Mouse (Mus musculus) Muller cell, postnatal 12 days (primary cell): Measurements from ENCODE around the gene Fam43b.

ENCODE experiments used
- DNase-seq: peaks from one replicate; pipeline ENCODE4 v3.0.0-alpha.2; 2015; ENCODE audit errors: inconsistent ontology term

Fam43b gene

DNA sequence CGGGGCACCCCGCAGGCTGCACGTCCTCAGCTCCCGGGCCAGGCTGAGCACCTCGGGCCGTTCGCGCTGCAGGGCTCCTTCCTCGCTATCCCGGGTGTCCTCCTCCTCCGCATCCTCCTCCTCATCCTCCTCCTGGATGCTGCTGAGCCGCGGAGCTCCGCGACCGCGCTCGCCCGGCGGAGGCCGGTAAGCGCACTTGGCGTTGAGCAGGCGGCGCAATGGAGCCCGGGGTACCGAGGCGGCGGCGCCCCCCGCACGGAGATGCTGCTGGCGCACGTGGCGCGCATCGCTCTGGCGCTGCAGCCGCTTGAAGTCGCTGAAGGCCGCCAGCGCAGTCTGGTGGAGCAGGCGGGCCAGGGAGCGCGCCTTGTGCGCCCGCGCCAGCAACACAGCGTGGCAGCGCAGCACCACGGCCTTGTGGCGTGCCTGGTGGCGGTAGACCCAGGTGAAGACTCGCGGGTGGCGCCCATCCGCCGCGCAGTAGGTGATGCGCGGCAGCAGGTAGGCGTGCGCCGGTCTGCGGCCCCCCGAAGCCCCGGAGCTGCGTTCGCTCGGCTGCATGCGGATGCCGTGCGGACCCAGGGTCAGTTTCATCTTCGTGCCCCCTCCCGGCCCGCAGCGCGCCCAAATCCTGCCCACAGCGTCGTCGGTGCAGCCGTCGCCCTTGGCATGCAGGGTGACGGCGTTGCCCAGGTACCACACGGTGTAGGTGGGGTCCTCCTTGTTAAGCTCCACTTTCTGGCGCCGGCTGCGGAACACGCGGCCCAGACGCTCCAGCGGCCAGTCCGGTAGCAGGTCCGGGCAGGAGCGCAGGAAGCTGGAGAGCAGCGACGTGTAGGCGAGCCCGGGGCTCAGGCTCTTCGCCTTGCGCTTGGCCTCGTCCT lies 999 bp downstream of the Fam43b start:
- no peak for DNase-seq

DNA sequence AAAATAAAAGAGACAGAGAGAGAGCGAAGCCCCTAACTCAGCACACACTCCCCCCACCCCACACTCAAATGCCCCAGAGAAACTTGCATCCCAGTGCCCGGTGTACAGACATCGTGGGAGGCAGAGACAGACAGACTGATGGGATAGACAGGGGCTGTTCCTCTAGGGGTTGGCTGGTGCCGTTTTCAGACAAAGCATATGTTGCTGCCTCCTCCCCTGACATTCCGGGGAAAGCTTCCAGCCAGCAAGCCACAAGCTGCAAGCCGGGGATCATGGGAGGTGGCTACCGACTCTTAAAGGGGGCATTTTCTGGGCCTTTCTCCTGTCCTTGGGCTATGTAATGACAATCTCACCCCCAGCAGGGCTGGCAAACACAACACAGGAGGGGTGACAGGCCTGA lies 2.6 kb downstream of the Fam43b start:
- no peak for DNase-seq

DNA sequence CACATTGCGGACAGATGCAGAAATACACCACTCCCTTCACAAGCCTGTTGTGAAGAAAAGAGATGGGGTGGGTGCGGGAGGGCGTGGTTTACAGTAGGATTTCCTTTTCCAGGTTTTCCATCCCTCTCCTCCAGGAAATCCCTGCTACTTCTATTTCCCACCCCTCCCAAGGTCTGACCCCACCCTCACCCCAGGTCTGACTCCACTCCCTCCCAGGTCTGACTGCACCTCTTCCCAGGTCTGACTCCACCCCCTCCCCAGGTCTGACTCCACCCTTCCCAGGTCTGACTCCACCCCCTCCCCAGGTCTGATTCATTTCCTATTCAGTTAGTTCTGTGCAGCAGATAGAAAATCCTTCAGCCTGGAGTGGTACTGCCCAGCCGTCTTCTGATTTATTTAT lies 12.5 kb downstream of the Fam43b start:
- no peak for DNase-seq

DNA sequence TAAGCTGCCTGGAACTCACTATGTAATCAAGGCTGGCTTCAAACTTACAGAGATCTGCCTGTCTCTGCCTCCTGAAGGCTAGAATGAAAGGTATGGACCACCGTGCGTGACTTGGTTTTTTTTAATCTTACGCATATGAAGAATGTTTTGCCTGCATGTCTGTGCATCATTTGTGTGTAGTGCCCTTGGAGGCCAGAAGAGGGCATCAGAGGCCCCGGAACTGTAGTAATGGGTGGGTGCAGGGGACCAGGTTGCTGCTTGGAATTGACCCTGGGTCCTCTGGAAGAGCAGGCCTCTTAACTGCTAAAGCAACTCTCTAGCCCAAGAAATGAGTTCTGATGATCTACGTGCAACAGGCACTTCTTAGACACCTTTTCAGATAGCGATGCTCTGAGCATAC lies 13.9 kb downstream of the Fam43b start:
- no peak for DNase-seq

DNA sequence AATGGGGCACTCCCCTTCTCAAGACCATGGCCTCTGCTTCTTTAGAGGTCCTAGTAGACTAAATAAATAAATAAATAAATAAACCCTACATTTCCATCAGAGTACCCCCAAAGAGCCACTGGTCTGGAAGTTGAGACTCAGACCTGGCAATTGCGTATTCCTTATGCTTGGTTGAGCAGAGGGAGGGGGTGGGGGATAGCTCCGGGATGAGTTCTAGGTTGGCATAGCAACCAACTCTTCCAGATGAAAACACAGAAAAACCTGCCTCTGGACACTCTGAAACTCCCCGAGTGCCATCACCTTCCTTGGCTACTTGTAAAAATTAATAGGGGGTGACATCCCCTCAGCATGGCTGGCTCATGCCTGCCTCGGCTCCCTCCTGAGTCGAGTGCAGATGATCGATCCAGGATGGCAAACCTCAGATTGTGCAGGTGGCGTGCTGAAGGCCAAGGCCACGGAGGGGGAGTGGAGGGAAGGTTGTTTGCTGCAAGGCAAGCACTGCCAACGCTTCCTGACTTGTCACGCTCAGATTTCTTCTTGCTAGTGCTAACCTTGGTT lies 16.1 kb downstream of the Fam43b start:
- DNase-seq: no peak

DNA sequence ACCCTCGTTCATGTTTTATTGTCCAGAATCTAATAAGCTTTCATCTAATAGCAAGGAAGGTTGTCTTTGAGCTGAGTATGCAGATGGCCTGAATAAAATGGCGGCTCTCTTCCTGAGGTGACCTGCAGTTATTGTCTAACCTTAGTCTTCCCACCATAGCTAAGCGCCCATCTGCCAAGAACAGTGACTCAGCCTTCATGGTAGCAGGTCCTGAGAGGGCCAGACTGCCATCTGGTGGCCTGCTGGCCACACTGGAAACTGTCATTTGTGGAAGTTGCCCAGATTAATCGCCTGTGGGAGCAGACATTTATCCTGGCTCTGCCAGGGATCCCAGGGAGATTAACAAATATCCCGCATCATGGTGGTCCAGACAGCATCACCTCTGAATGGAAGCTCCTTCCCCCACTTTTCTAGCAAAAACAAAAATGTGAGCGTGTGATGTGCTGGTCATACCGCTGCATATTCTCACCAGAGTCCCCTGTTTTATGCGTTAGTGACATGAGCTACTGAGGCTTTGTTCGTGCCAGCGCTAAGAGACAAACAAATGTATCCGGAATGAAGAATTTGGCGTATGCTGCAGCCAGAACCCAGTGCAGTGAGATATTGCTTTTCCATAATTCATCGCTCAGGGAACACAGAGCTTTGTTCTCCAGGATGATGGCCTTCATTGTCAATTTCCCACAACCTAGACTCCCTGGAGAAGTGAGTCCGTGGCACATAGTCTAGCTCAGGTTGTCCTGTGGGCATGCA lies 17.1 kb downstream of the Fam43b start:
- DNase-seq: peak; percentile 67

DNA sequence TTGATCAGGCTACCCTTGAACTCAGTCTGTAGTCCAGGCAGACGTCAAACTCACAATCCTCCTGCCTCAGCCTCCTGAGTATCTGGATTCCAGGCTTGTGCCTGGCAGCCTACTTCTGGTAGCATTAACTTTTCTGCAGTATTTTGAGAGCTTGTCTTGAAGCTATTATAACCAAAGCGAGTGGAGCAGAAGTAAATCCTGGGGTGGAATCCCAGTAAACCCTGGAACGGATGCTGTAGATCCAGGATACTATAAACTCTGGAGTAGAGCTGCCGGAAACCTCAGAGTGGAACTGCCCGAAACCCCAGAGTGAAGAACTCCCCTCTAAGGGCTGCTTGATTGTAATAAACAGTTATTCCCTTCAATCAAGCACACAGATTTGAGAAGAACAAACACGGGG lies 18.8 kb downstream of the Fam43b start:
- DNase-seq: no peak

DNA sequence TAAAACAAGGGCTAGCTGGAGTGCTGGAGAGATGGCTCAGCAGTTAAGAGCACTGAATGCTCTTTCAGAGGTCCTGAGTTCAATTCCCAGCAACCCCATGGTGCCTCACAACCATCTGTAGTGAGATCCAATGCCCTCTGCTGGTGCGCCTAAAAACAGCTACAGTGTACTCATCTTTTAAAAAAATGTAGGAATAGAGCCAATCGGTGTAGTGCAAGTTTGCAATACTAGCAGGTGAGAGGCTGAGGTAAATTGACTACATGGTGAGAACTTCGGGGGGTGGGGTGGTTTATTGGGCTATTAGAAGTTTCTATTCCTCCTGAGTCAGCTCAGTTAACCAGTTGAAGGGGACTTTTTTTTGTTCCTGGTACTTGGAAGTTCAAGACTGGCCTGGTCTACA lies 21.2 kb downstream of the Fam43b start:
- no peak for DNase-seq

DNA sequence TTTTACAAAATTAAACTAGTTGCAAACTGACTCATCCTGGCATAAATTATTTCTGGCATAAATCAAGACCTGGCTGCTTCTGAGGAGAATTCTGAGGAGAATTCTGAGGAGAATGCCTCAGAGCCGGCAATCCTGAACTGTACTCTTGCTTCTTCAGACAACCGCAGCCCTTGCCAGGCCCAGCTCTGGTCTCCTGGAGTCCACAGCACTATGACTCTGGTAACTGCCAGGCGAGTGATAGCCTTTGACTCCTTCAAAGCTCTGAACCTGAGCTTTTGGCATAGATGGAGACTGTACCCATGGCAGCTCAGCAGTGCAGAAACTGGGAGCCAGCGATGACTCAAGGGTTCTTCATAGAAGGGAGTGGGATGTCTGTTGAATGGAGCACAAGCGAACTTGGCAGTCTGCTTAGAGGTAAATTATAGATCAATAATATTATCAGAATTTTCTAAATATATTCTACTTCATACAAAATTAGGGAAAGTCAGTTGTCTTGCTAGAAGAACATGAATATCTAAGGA lies 25.3 kb downstream of the Fam43b start:
- no peak for DNase-seq

DNA sequence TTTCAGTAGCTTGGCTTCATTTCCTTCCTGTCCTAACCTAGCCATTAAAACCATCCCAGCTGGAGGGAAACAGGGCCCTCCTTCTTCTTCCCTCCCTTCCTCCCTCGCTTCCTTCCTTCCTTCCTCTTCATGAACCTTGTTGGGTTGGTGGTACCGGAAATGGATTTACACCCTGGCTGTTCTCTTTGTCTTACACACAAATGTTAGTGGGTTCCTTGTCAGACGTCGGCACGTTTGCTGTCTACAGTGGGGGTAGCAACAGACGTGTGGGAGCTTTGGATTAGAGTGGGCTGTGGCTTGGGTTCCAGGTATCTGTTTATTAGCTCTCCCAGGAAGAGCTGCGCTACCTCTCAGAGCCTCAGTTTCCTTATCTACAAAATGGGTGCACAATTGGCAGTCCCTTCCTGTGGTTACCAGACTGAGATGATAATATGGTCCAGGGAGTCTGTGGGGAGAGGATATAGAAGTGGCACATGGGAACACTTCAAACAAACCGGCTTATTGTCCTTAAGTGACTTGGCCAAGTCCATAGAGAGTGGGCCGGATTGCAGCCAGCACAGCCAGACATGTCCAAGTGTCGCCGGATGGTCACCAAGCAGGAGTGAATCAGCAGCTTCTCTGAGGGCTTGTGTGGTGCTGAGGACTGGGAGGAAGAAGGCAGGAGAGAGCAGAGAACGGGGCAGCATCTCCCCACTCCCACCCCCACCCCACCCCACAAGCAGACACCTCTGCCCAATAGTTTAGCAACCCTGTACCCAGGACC lies 27.6 kb downstream of the Fam43b start:
- DNase-seq: no peak

DNA sequence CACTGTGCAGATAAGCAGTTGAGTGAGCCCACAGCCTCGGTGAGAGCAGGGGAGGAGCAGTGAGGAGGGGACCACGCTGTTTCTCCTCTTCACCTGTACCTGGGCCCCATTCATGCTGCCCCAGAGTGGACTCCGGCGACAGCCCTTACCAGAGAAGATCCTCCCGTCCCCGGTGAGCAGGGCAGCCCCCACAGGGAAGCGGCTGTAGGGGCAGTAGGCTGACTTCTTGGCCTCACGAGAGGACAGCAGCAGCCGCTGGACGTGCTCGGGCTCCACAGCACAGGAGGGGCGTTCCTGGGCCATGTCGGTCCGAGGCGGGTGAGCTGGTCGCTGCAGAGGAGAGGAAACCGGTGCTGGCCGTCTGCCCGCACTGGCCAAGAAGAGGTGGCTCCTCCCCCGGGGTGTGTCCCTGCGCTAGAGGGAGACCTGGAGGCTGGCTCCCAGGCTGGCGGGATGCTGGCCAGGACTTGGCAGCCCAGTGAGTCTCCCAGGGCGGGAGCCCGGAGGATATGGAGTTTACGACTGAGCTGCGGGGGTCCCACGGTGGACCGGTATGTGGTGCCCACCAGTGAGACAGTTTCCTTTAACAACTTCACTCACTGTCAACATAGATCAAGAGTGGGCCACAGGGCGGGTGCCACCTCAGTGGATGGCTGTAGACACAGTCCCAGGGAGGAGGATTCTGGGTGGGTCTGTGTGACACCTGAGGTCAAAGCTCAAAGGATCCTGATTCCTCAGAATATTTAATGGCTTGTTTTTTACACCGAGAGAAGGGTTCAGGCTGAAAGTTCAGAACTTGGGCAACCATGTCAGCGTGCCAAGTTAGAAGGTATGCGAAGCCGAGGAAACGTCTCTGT lies 28.5 kb downstream of the Fam43b start, which contains the start of gene Cda:
Gene Cda (minus strand): TSS at position 352 of the 857 bp plus-strand sequence.
- DNase-seq: peak; percentile 92

DNA sequence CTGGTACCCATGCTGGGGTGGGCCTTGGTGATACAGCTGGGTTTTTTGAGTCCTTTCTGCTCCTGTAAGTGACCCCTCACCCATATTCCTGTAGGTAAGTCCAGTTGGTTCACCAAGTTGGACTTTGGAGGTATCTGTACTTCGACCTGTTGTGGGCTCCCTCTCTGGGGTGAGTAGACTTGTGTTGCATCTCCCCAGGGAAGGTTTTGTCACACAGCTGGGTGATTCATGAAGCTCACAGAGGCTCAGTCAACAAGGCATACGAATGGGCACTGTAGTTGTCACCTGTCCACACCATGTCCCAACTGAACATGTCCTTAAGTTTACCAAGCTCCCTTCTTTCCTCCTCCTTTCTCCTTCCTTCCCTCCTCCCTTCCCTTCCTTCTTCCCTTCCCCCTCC lies 29.8 kb downstream of the Fam43b start:
- no peak for DNase-seq

DNA sequence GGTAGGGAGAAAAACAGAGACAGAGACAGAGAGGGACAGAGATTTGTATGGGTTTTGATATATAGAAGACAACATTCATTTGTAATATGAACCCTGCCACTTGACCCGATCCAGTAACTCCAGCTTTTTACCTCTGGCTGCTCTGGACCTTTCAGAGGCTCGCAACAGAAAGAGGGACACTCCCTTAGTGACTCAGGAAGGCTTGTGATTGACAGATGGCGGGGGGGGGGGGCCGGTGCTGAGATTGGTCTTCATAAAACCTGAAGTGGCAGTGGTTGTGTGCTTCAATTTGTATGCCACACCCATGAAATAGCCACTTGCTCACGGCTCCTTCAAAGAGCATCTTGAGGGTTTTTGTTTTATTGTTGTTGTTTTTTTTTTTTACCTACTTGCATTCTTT lies 32.8 kb downstream of the Fam43b start:
- DNase-seq: no peak

DNA sequence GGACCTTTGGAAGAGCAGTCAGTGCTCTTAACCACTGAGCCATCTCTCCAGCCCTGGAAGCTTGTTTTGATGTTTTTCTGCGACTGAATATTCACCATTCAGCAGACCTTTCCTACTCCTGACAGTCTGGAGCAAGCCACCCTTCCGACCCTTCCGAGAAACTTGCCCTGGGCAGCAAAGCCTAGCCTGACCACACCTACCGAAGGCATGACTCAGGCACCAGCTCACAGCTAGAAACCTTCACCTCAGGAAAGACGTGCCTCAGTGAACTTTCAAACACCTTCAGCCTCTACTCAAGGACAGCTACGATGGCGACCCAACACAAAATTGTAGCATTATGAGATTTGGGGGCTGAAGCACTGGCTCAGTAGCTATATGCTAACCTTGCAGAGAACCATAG lies 33.4 kb downstream of the Fam43b start:
- no peak for DNase-seq

DNA sequence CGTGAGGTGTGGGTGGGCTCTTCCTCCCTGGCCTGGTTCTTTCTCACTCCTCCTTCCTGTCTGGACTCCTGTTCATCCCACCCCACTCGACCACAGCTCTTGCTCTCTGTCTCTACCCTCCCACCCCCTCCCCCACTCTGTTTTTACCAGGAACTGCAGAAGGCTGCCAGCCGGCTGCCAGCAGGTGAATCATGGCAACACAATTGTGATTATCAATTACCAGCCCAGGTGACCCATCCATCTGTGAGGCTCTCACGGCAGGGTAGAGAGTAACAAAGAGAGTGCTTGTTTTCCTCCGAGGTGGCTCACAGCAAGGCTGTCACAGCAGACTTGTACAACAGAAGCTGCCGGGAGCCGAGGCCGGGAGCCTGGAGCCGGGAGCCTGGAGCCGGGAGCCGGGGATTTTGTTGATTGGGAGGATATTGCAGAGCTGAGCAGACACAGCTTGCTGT lies 34.9 kb downstream of the Fam43b start:
- peak; percentile 38 for DNase-seq

DNA sequence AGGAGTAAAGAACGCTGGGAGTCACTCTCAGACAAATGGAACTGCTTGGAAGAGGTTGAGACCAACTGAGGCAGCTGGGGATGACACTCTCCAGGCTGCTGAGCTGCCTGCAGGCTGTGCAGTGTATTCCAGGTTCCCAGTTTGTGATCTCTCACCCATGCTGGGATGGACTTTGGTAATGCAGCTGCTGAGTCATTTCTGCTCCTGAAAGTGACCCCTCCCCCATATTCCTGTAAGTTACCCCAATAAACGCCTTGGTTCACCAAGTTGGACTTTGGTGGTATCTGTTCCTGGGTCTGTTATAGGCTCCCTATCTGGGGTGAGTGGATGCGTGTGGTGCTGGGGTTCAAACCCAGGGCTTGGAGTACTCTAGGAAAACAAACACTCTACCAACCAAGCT lies 38.2 kb downstream of the Fam43b start:
- DNase-seq: no peak

DNA sequence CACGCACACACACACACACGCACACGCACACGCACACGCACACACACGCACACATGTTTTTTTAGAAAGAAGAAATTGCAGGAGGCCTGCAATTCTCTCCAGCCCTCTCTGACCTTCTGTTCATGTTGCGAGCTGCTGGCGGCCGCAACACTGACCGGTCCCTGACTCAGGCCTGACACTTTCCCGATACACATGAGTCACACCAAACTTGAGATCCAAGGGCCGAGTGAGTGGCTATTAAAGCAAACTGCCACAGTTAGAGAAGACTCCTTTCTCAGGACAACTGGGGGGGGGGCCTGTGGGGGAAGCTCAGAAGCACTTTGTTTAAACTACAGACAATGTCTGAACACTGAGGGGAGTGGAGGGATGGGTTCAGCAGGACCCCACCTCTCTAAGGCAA lies 39.8 kb downstream of the Fam43b start:
- DNase-seq: peak; percentile 52

DNA sequence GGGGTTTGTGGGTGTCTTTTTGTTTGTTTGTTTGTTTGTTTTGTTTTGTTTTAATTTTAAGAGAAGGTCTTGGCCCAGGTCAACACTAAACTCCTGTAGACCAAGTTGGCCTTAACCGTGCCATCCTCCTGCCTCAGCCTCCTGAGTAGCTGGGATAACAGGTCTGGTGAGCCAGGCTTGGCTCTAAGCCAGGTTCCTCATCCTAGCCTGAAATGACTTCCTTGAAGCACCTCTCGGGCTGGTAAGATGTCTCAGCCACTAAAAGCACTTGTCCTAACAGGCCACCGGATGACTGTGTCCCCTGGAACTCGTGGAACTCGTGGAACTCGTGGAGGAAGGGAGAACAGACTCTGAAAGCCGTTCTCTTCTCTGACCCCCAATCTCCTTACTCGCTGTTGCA lies 40.2 kb downstream of the Fam43b start:
- no peak for DNase-seq

DNA sequence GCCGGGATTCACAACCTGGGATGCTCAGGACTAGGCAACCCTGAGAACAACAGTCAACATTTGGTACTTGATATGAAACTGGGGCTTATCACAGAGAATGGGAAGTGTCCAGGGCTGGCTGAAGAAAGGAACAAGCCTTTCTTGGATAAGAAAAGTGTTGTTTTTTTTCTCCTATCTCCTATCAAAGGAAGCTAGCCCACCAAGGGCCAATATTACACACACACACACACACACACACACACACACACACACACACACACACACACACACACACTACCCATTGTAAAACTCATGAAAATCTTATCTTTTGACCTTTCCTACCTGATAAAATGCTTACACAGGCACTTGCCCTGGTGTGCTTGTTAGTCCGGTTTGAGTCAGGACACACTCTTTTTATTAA lies 40.8 kb downstream of the Fam43b start:
- no peak for DNase-seq

DNA sequence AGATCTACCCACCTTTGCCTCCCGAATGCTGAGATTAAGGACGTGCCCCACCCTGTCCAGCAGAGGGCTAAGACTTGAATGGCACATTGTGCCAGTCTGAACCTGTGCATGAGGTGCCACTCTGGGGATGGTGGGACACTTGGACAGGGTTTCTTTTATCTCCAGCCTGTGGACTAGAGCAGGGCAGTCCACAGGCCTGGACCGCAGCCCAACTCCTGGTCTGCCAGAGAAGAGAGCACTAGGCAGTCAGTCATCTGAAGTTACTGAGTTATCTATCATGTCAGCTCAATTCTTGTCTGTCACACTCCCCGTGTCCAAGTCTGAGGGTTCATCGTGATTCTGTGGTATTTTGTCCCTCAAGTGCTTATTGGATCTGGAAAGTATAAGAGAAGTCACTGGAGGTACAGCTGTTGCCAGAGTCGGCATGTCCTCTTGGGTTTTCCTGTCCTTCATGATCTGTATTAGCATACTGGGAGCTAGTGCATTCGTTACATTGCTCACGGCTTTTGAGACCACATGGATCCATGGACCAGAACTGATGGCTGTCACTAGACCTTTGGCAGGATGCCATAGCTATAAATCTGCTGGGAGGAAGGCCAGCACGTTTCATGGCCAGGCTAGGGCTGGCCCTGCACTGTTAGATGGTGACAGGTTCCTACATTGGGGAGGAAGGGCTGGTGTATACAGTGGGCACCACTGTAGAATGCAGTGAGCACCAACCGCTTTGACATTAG lies 42.7 kb downstream of the Fam43b start:
- no peak for DNase-seq
